Mouse (Mus musculus): ENCODE measurements around the gene Basp1. TPM values are rescaled to one million over a fixed set of nuclear protein-coding genes. Genes with fewer than 3 reads are reported as not detected.
"Not testable (repeated sequence)": the region's sequence is repeated elsewhere in the genome, so short reads cannot be mapped to it uniquely, and the experiment has no call there.

The Basp1 gene
- polyA plus RNA-seq (2016; fragmentation: Nextera tagmentation; extraction: Ambion mirVana) = 392 and 466 TPM in 2 replicates

- Histone ChIP-seq H3K4me3 (peak within 1 kb of the TSS; percentile 99), H3K27ac (peak within 1 kb of the TSS; percentile 97), H3K36me3 (0 out of 2 replicates have a peak, but pooled peaks cover 3% of the 10 kb centered on the region), H3K4me1 (peaks cover 32% of the 10 kb centered on the region), H3K9me3 (no peaks in the 10 kb centered on the region), H3K9ac (peak within 1 kb of the TSS; percentile 99), H3K4me2 (replicated peaks) (peak within 1 kb of the TSS; percentile 75), H3K27me3 (replicated peaks) (no peaks in the 10 kb centered on the region)
- ATAC-seq (ENCODE audit: low FRiP score, low read depth) = peak; percentile 57
- 1% methylated on average over 31 of the region's 60 CpGs for WGBS
These were observed at the start of gene Basp1 for GRCm38 (mm10) chr15:25413378-25413901. TSS of gene Basp1 (minus strand) at chr15:25413764.

- not testable (repeated sequence) for H3K9me3 ChIP-seq; H3K4me2 ChIP-seq (replicated peaks); ATAC-seq (ENCODE audit: low FRiP score, low read depth); H3K36me3 ChIP-seq; H3K4me1 ChIP-seq; H3K27ac ChIP-seq; H3K9ac ChIP-seq; H3K27me3 ChIP-seq (replicated peaks); H3K4me3 ChIP-seq
These were observed 49.5 kb upstream of the Basp1 start for GRCm38 (mm10) chr15:25463076-25463475.

- no peaks in the 10 kb centered on the region for H3K27me3 ChIP-seq (replicated peaks)
- WGBS = 77% methylated on average over 6 of the region's 6 CpGs
- H3K9ac ChIP-seq = no peak overlapping the region
- H3K36me3 ChIP-seq = no peaks in the 10 kb centered on the region
- ATAC-seq (ENCODE audit: low FRiP score, low read depth) = no peak
- H3K27ac ChIP-seq = no peak overlapping the region
- H3K4me2 ChIP-seq (replicated peaks) = no peak overlapping the region
- H3K4me1 ChIP-seq = no peaks in the 10 kb centered on the region
- no peak overlapping the region for H3K4me3 ChIP-seq
- no peaks in the 10 kb centered on the region for H3K9me3 ChIP-seq
These were observed 48.6 kb upstream of the Basp1 start for GRCm38 (mm10) chr15:25462056-25462762.

GRCm38 (mm10) chr15:25459901-25460300, 46.3 kb upstream of the Basp1 start:
- WGBS = 76% methylated on average over 7 of the region's 7 CpGs
- H3K9me3 ChIP-seq = no peaks in the 10 kb centered on the region

GRCm38 (mm10) chr15:25457421-25457820, 43.9 kb upstream of the Basp1 start:
- no peak overlapping the region for H3K27ac ChIP-seq
- no peaks in the 10 kb centered on the region for H3K27me3 ChIP-seq (replicated peaks)
- H3K4me1 ChIP-seq = 0 out of 2 replicates have a peak, but pooled peaks cover 3% of the 10 kb centered on the region
- H3K9me3 ChIP-seq = no peaks in the 10 kb centered on the region
- no peak overlapping the region for H3K4me3 ChIP-seq
- ATAC-seq (ENCODE audit: low FRiP score, low read depth) = no peak
- H3K4me2 ChIP-seq (replicated peaks) = no peak overlapping the region
- 74% methylated on average over 2 of the region's 2 CpGs for whole genome bisulfite sequencing
- H3K9ac ChIP-seq = no peak overlapping the region
- no peaks in the 10 kb centered on the region for H3K36me3 ChIP-seq

More at GRCm38 (mm10) chr15:25459901-25460300, 46.3 kb upstream of the Basp1 start:
- Histone ChIP-seq H3K27me3 (replicated peaks) (no peaks in the 10 kb centered on the region), H3K4me3 (no peak overlapping the region), H3K9ac (no peak overlapping the region), H3K36me3 (no peaks in the 10 kb centered on the region), H3K4me2 (replicated peaks) (no peak overlapping the region), H3K4me1 (no peaks in the 10 kb centered on the region), H3K27ac (no peak overlapping the region)
- no peak for ATAC-seq (ENCODE audit: low FRiP score, low read depth)

GRCm38 (mm10) chr15:25453538-25453937, 40.0 kb upstream of the Basp1 start:
- Histone ChIP-seq H3K27ac (no peak overlapping the region), H3K27me3 (replicated peaks) (no peaks in the 10 kb centered on the region), H3K9ac (no peak overlapping the region), H3K9me3 (no peaks in the 10 kb centered on the region), H3K4me1 (0 out of 2 replicates have a peak, but pooled peaks cover 3% of the 10 kb centered on the region), H3K36me3 (no peaks in the 10 kb centered on the region), H3K4me3 (no peak overlapping the region), H3K4me2 (replicated peaks) (no peak overlapping the region)
- no peak for ATAC-seq (ENCODE audit: low FRiP score, low read depth)
- 82% methylated on average over 3 of the region's 3 CpGs for WGBS

GRCm38 (mm10) chr15:25449348-25449747, 35.8 kb upstream of the Basp1 start:
- Histone ChIP-seq H3K9ac (no peak overlapping the region), H3K9me3 (no peaks in the 10 kb centered on the region), H3K4me2 (replicated peaks) (no peak overlapping the region), H3K4me3 (no peak overlapping the region), H3K4me1 (0 out of 2 replicates have a peak, but pooled peaks cover 3% of the 10 kb centered on the region), H3K36me3 (no peaks in the 10 kb centered on the region), H3K27ac (no peak overlapping the region), H3K27me3 (replicated peaks) (no peaks in the 10 kb centered on the region)
- 44% methylated on average over 1 of the region's 1 CpGs for whole genome bisulfite sequencing
- no peak for ATAC-seq (ENCODE audit: low FRiP score, low read depth)

- Histone ChIP-seq H3K27ac (no peak overlapping the region), H3K4me3 (no peak overlapping the region), H3K36me3 (no peaks in the 10 kb centered on the region), H3K9me3 (no peaks in the 10 kb centered on the region), H3K9ac (no peak overlapping the region), H3K4me2 (replicated peaks) (no peak overlapping the region), H3K27me3 (replicated peaks) (no peaks in the 10 kb centered on the region), H3K4me1 (0 out of 2 replicates have a peak, but pooled peaks cover 3% of the 10 kb centered on the region)
- 84% methylated on average over 4 of the region's 4 CpGs for WGBS
- no peak for ATAC-seq (ENCODE audit: low FRiP score, low read depth)
These were observed 35.3 kb upstream of the Basp1 start for GRCm38 (mm10) chr15:25448703-25449340.

GRCm38 (mm10) chr15:25447136-25447535, 33.6 kb upstream of the Basp1 start:
- Histone ChIP-seq H3K4me3 (no peak overlapping the region), H3K4me1 (no peaks in the 10 kb centered on the region), H3K27ac (no peak overlapping the region), H3K36me3 (no peaks in the 10 kb centered on the region), H3K27me3 (replicated peaks) (no peaks in the 10 kb centered on the region), H3K9ac (no peak overlapping the region), H3K9me3 (no peaks in the 10 kb centered on the region), H3K4me2 (replicated peaks) (no peak overlapping the region)
- WGBS = 76% methylated on average over 6 of the region's 6 CpGs
- no peak for ATAC-seq (ENCODE audit: low FRiP score, low read depth)

- no peak overlapping the region for H3K27ac ChIP-seq
- ATAC-seq (ENCODE audit: low FRiP score, low read depth) = no peak
- H3K4me3 ChIP-seq = no peak overlapping the region
These were observed 32.6 kb upstream of the Basp1 start for GRCm38 (mm10) chr15:25446155-25446487.

GRCm38 (mm10) chr15:25445361-25446154, 32.0 kb upstream of the Basp1 start:
- H3K27me3 ChIP-seq (replicated peaks) = no peaks in the 10 kb centered on the region
- ATAC-seq (ENCODE audit: low FRiP score, low read depth) = no peak; the same call in 1 of the 2 replicates

More at GRCm38 (mm10) chr15:25446155-25446487, 32.6 kb upstream of the Basp1 start:
- Histone ChIP-seq H3K9me3 (no peaks in the 10 kb centered on the region), H3K27me3 (replicated peaks) (no peaks in the 10 kb centered on the region), H3K4me1 (no peaks in the 10 kb centered on the region), H3K36me3 (no peaks in the 10 kb centered on the region), H3K4me2 (replicated peaks) (peak overlapping the region; percentile 47), H3K9ac (no peak overlapping the region)
- WGBS = 34% methylated on average over 8 of the region's 8 CpGs

GRCm38 (mm10) chr15:25444208-25444607, 30.6 kb upstream of the Basp1 start:
- Histone ChIP-seq H3K4me3 (no peak overlapping the region), H3K27ac (no peak overlapping the region), H3K9me3 (no peaks in the 10 kb centered on the region), H3K4me1 (no peaks in the 10 kb centered on the region), H3K27me3 (replicated peaks) (no peaks in the 10 kb centered on the region), H3K9ac (no peak overlapping the region), H3K36me3 (no peaks in the 10 kb centered on the region), H3K4me2 (replicated peaks) (no peak overlapping the region)
- 82% methylated on average over 10 of the region's 10 CpGs for WGBS
- no peak for ATAC-seq (ENCODE audit: low FRiP score, low read depth)

More at GRCm38 (mm10) chr15:25445361-25446154, 32.0 kb upstream of the Basp1 start:
- no peak overlapping the region for H3K4me3 ChIP-seq
- no peaks in the 10 kb centered on the region for H3K9me3 ChIP-seq
- WGBS = 16% methylated on average over 17 of the region's 17 CpGs
- no peak overlapping the region for H3K9ac ChIP-seq
- peak overlapping the region; percentile 47 for H3K4me2 ChIP-seq (replicated peaks)
- no peaks in the 10 kb centered on the region for H3K36me3 ChIP-seq
- H3K4me1 ChIP-seq = no peaks in the 10 kb centered on the region
- no peak overlapping the region for H3K27ac ChIP-seq

All from neural tube, embryonic 12.5 days (tissue).